Mouse (Mus musculus): ENCODE results near the gene Pde6c. TPM values are rescaled to one million over a fixed set of nuclear protein-coding genes. Genes with fewer than 3 reads are reported as not detected.

Pde6c gene
- polyA plus RNA-seq, 1 experiment from 2014 or later: 2.4 TPM

- H3K27me3 ChIP-seq (replicated peaks; ENCODE audit: control insufficient read depth, insufficient read depth, low read length): peaks cover 24% of the 10 kb centered on the region
- H3K4me2 ChIP-seq: peak within 1 kb of the TSS; percentile 64
- H3K36me3 ChIP-seq (ENCODE audit: control insufficient read depth, insufficient read depth, low read length): no peaks in the 10 kb centered on the region
- H3K9ac ChIP-seq (ENCODE audit: low read depth, low read length): peak within 1 kb of the TSS; percentile 67
- ATAC-seq (replicated peaks; ENCODE audit: low FRiP score) (no peak), DNase-seq (ENCODE audit: low spot score) (no peak)
- WGBS: 48% methylated on average over 6 of the region's 6 CpGs
- H3K9me3 ChIP-seq (ENCODE audit: control insufficient read depth, low read length): no peaks in the 10 kb centered on the region
- H3K4me3 ChIP-seq (ENCODE audit: low read depth, low read length): peak within 1 kb of the TSS; percentile 53
- H3K27ac ChIP-seq (ENCODE audit: low read depth, low read length): peak within 1 kb of the TSS; percentile 69
- H3K4me1 ChIP-seq (replicated peaks; ENCODE audit: control insufficient read depth, insufficient read depth, low read length): no peaks in the 10 kb centered on the region
Measured at GRCm38 (mm10) chr19:38125219-38125610, 7.4 kb upstream of the Pde6c start, which contains the start of gene Rbp4. Gene Rbp4 (minus strand): TSS chr19:38125281.

- Histone ChIP-seq H3K27ac (ENCODE audit: low read depth, low read length) (no peak overlapping the region), H3K4me3 (ENCODE audit: low read depth, low read length) (no peak overlapping the region), H3K9me3 (ENCODE audit: control insufficient read depth, low read length) (no peaks in the 10 kb centered on the region), H3K9ac (ENCODE audit: low read depth, low read length) (no peak overlapping the region), H3K4me2 (no peak overlapping the region), H3K27me3 (replicated peaks; ENCODE audit: control insufficient read depth, insufficient read depth, low read length) (peaks cover 24% of the 10 kb centered on the region), H3K4me1 (replicated peaks; ENCODE audit: control insufficient read depth, insufficient read depth, low read length) (no peaks in the 10 kb centered on the region), H3K36me3 (ENCODE audit: control insufficient read depth, insufficient read depth, low read length) (no peaks in the 10 kb centered on the region)
- WGBS: 50% methylated on average over 8 of the region's 8 CpGs
- ATAC-seq (replicated peaks; ENCODE audit: low FRiP score) (no peak), DNase-seq (ENCODE audit: low spot score) (no peak)
Measured at GRCm38 (mm10) chr19:38126656-38127055, 5.9 kb upstream of the Pde6c start.

DNA sequence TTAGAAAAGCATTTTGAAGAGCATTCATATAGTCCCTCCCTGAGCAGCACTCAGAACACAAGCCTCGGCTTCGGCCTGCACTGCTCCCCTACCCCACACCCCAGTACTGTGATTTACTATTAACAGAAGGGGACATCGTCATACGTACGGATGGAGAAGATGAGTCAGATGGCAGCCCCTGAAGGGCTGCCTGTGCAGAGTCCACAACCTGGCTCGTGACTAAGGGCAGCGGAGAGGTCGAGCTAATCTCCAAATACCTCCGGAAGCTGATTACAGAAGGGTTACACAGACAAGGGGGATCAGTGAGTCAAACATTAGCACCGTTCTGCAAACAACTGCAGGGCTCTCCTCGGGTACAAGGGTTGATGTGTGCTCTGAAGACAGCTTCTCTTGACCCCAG lies 1.4 kb downstream of the Pde6c start:
- Histone ChIP-seq H3K4me3 (ENCODE audit: low read depth, low read length) (no peak overlapping the region), H3K9ac (ENCODE audit: low read depth, low read length) (no peak overlapping the region), H3K4me1 (replicated peaks; ENCODE audit: control insufficient read depth, insufficient read depth, low read length) (no peaks in the 10 kb centered on the region), H3K27ac (ENCODE audit: low read depth, low read length) (peak overlapping the region; percentile 61), H3K4me2 (no peak overlapping the region), H3K27me3 (replicated peaks; ENCODE audit: control insufficient read depth, insufficient read depth, low read length) (no peaks in the 10 kb centered on the region), H3K9me3 (ENCODE audit: control insufficient read depth, low read length) (no peaks in the 10 kb centered on the region), H3K36me3 (ENCODE audit: control insufficient read depth, insufficient read depth, low read length) (no peaks in the 10 kb centered on the region)
- ATAC-seq (replicated peaks; ENCODE audit: low FRiP score): peak; percentile 79
- no peak for DNase-seq (ENCODE audit: low spot score)
- 46% methylated on average over 11 of the region's 11 CpGs for WGBS

- no peaks in the 10 kb centered on the region for H3K9me3 ChIP-seq (ENCODE audit: control insufficient read depth, low read length)
- no peaks in the 10 kb centered on the region for H3K27me3 ChIP-seq (replicated peaks; ENCODE audit: control insufficient read depth, insufficient read depth, low read length)
- 67% methylated on average over 6 of the region's 6 CpGs for WGBS
- DNase-seq (ENCODE audit: low spot score): no peak
- no peaks in the 10 kb centered on the region for H3K4me1 ChIP-seq (replicated peaks; ENCODE audit: control insufficient read depth, insufficient read depth, low read length)
- no peak overlapping the region for H3K4me3 ChIP-seq (ENCODE audit: low read depth, low read length)
- no peak overlapping the region for H3K9ac ChIP-seq (ENCODE audit: low read depth, low read length)
- no peak overlapping the region for H3K4me2 ChIP-seq
- H3K27ac ChIP-seq (ENCODE audit: low read depth, low read length): peak overlapping the region; percentile 71
- ATAC-seq (replicated peaks; ENCODE audit: low FRiP score): no peak
- no peaks in the 10 kb centered on the region for H3K36me3 ChIP-seq (ENCODE audit: control insufficient read depth, insufficient read depth, low read length)
Measured at GRCm38 (mm10) chr19:38134806-38135205, 2.2 kb downstream of the Pde6c start.

- Histone ChIP-seq H3K27ac (ENCODE audit: low read depth, low read length) (no peak overlapping the region), H3K4me3 (ENCODE audit: low read depth, low read length) (no peak overlapping the region), H3K9ac (ENCODE audit: low read depth, low read length) (no peak overlapping the region), H3K4me2 (no peak overlapping the region), H3K9me3 (ENCODE audit: control insufficient read depth, low read length) (no peaks in the 10 kb centered on the region), H3K27me3 (replicated peaks; ENCODE audit: control insufficient read depth, insufficient read depth, low read length) (no peaks in the 10 kb centered on the region), H3K4me1 (replicated peaks; ENCODE audit: control insufficient read depth, insufficient read depth, low read length) (no peaks in the 10 kb centered on the region), H3K36me3 (ENCODE audit: control insufficient read depth, insufficient read depth, low read length) (no peaks in the 10 kb centered on the region)
- DNase-seq (ENCODE audit: low spot score) (no peak), ATAC-seq (replicated peaks; ENCODE audit: low FRiP score) (no peak)
- WGBS: 47% methylated on average over 4 of the region's 4 CpGs
Measured at GRCm38 (mm10) chr19:38143540-38144271, 11.1 kb downstream of the Pde6c start.

- DNase-seq (ENCODE audit: low spot score): no peak
- H3K4me2 ChIP-seq: no peak overlapping the region
- 93% methylated on average over 1 of the region's 1 CpGs for WGBS
- H3K9me3 ChIP-seq (ENCODE audit: control insufficient read depth, low read length): no peaks in the 10 kb centered on the region
- ATAC-seq (replicated peaks; ENCODE audit: low FRiP score): no peak
- H3K4me1 ChIP-seq (replicated peaks; ENCODE audit: control insufficient read depth, insufficient read depth, low read length): no peaks in the 10 kb centered on the region
- no peak overlapping the region for H3K4me3 ChIP-seq (ENCODE audit: low read depth, low read length)
- H3K27ac ChIP-seq (ENCODE audit: low read depth, low read length): no peak overlapping the region
- H3K36me3 ChIP-seq (ENCODE audit: control insufficient read depth, insufficient read depth, low read length): no peaks in the 10 kb centered on the region
- no peaks in the 10 kb centered on the region for H3K27me3 ChIP-seq (replicated peaks; ENCODE audit: control insufficient read depth, insufficient read depth, low read length)
- no peak overlapping the region for H3K9ac ChIP-seq (ENCODE audit: low read depth, low read length)
Measured at GRCm38 (mm10) chr19:38156243-38156642, 23.7 kb downstream of the Pde6c start.

- no peaks in the 10 kb centered on the region for H3K4me1 ChIP-seq (replicated peaks; ENCODE audit: control insufficient read depth, insufficient read depth, low read length)
- H3K9ac ChIP-seq (ENCODE audit: low read depth, low read length): no peak overlapping the region
- peak overlapping the region; percentile 36 for H3K4me2 ChIP-seq
- no peak overlapping the region; the same call in 1 of the 2 replicates for H3K4me3 ChIP-seq (ENCODE audit: low read depth, low read length)
- DNase-seq (ENCODE audit: low spot score) (no peak), ATAC-seq (replicated peaks; ENCODE audit: low FRiP score) (0 out of 2 replicates have a peak, but pooled peaks have one; percentile 49)
- H3K9me3 ChIP-seq (ENCODE audit: control insufficient read depth, low read length): no peaks in the 10 kb centered on the region
- H3K27me3 ChIP-seq (replicated peaks; ENCODE audit: control insufficient read depth, insufficient read depth, low read length): no peaks in the 10 kb centered on the region
- peak overlapping the region; percentile 70 for H3K27ac ChIP-seq (ENCODE audit: low read depth, low read length)
- WGBS: 69% methylated on average over 21 of the region's 21 CpGs
- no peaks in the 10 kb centered on the region for H3K36me3 ChIP-seq (ENCODE audit: control insufficient read depth, insufficient read depth, low read length)
Measured at GRCm38 (mm10) chr19:38161648-38162354, 29.2 kb downstream of the Pde6c start.

DNA sequence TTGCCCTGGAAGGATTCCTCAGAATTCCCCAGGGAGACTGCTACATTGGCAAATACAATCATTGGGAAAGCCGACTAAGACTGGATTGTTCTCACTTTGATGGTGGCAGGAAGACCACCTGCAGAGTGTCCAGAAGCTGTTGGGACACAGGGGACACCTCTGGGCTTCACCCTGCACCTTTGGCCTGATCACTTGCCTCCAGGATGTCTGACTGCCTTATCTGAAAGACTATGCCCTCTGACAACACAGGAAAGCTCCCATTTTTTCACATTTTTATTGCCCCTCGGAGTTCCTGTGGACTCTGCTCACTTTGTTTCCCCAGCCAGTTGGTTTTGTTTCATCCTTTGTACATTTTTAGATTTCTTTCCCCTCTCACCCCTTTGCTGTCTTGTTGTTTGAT lies 32.1 kb downstream of the Pde6c start:
- WGBS: 37% methylated on average over 2 of the region's 2 CpGs
- DNase-seq (ENCODE audit: low spot score) (no peak), ATAC-seq (replicated peaks; ENCODE audit: low FRiP score) (no peak)
- no peak overlapping the region for H3K4me2 ChIP-seq
- H3K9me3 ChIP-seq (ENCODE audit: control insufficient read depth, low read length): no peaks in the 10 kb centered on the region
- no peak overlapping the region for H3K9ac ChIP-seq (ENCODE audit: low read depth, low read length)
- H3K36me3 ChIP-seq (ENCODE audit: control insufficient read depth, insufficient read depth, low read length): no peaks in the 10 kb centered on the region
- no peak overlapping the region for H3K4me3 ChIP-seq (ENCODE audit: low read depth, low read length)
- no peaks in the 10 kb centered on the region for H3K4me1 ChIP-seq (replicated peaks; ENCODE audit: control insufficient read depth, insufficient read depth, low read length)
- no peak overlapping the region for H3K27ac ChIP-seq (ENCODE audit: low read depth, low read length)
- H3K27me3 ChIP-seq (replicated peaks; ENCODE audit: control insufficient read depth, insufficient read depth, low read length): no peaks in the 10 kb centered on the region

- Histone ChIP-seq H3K9me3 (ENCODE audit: control insufficient read depth, low read length) (no peaks in the 10 kb centered on the region), H3K27ac (ENCODE audit: low read depth, low read length) (no peak overlapping the region), H3K27me3 (replicated peaks; ENCODE audit: control insufficient read depth, insufficient read depth, low read length) (no peaks in the 10 kb centered on the region), H3K4me1 (replicated peaks; ENCODE audit: control insufficient read depth, insufficient read depth, low read length) (no peaks in the 10 kb centered on the region), H3K4me2 (no peak overlapping the region), H3K9ac (ENCODE audit: low read depth, low read length) (no peak overlapping the region), H3K36me3 (ENCODE audit: control insufficient read depth, insufficient read depth, low read length) (no peaks in the 10 kb centered on the region), H3K4me3 (ENCODE audit: low read depth, low read length) (no peak overlapping the region)
- 91% methylated on average over 9 of the region's 9 CpGs for WGBS
- DNase-seq (ENCODE audit: low spot score) (no peak), ATAC-seq (replicated peaks; ENCODE audit: low FRiP score) (no peak)
Measured at GRCm38 (mm10) chr19:38179675-38180074, 47.1 kb downstream of the Pde6c start.

Data from liver, embryonic 11.5 days (tissue).